Mouse (Mus musculus) CD8-positive naive resting alpha-beta T cell, adult 2 months (primary cell): ENCODE results near the gene Mbtd1.

Experiments
- DNase-seq, 2 experiments: peaks; one replicate each; pipeline ENCODE4 v3.0.0; 2022; ENCODE audit warnings: low read depth in 2 of 2, low spot score in 2 of 2

The Mbtd1 gene

DNA sequence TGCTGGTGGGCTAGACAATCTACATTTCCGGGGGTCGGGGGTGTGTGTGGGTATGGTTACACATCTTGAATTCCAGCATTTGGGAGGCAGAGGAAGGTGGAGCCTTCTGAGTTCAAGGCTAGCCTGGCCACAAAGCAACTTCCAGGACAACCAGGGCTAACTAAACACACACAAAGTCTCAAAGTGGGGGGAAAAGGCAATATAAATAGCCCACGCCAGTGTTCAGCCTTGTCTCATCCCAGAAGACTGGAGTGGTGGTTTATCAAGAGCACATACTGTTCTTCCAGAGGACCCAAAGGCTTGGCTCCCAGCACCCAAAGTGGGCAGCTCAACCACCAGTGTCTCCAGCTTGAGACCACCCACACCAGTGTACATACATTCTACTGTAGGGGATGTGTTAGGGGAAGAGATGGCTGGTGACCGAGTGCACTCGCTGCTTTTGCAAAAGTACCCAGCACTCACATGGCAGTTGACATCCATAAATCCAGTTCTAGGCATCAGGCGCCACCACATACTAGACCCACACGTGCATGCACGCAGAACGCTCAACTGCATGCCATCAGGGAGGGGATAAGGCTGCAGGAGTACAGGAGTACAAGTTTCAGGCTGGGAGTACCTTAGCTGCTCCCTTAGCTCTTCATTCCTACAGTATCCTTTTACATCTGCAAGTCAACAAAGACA lies 63.4 kb downstream of the Mbtd1 start:
- DNase-seq: no peak

DNA sequence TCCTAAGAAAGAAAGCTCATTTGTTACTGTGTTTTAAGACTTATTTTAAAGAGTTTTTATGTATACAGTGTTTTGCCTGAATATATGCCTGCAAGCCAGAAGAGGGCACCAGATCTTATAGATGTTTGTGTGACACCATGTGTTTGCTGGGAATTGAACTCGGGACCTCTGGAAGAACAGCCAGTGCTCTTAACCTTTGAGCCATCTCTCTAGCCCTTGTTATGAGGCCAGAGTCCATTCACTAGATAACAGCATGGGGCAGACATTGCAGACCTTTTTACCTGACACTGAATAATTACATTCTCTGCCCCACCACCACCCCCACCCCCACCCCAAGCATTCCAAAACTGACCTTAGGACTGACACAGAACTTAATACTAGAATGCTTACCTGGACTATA lies 64.4 kb downstream of the Mbtd1 start:
- no peak for DNase-seq

DNA sequence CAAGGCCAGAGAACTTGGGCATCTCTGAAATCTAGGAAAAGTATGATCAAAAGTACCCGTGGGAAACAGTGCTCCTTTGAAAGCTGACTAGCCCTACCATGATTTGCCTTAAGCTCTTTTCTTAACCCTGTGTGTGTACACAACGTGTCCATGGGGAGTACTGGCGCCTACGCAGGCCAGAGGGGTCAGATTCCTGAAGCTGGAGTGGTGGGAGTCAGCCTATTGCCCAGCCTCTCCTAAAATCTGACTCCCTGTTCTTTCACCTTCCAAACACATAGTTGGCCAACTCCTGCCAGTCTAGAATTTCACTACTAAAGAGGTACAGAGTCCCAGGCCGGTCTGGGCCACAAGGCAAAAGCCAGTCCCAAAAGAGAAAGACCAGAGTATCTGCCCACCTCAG lies 66.7 kb downstream of the Mbtd1 start:
- no peak for DNase-seq

DNA sequence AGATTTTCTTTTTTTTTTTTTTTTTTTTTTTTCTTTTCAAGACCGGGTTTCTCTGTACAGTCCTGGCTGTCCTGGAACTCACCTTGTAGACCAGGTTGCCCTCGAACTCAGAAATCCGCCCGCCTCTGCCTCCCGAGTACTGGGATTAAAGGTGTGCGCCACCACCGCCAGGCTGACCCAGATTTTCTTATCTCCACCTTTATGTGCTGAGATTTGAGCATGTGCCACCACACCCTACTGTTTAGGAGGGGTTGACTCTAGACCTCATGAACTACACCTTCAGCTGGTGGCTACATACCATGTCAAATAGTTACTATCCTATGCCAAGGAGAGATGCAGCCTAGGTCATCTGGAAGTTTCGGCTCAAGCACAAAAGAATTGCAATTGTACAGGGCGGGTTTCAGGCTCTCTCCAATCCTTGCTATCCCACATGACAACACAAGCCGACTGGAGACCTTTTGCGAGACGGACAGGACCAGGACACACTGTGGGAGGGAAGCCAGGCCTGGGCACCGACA lies 69.1 kb downstream of the Mbtd1 start:
- no peak for DNase-seq

DNA sequence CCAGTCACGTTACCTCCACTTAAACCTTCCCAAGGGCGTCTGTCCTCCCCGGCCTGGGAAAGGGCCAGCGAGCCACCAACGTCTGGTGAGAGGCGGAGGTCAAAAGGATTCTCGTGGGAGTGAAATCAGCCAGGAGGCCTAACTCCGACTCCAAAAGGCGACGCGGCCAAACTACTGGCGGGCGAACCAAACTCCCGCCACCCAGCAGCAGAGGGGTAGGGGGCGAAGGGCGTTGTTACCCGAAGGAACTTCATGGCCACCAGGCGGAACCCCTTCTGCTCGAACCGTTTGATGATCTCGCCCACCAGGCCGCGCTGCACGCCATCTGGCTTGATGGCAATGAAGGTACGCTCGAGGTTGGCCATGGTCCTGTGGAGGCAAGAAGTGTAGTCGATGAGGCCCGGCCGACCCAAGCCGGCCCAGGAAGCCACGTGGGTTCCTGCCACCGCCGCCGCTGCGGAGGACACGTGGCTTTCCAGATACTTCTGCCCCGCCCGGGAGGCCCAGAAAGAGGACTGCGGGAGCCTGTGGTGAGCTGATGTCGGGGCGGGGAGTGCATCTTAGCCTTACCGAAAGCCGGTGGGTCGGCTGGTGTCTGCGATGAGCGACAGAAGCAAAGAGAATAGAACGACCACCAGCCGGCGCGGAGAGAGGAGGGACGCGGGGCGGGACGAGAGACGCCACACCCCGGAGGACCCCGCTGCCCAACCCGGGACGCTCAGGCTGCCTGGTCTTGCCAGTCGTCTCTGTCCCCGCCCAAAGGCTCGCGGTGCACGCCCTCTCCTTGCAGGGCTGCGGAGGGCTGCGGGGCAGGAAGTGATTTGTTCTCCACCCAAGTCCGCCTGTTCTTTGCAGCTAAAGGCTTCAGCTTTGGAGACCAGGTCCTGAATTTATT lies 69.9 kb downstream of the Mbtd1 start:
- DNase-seq: peak; percentile 90 to 92

DNA sequence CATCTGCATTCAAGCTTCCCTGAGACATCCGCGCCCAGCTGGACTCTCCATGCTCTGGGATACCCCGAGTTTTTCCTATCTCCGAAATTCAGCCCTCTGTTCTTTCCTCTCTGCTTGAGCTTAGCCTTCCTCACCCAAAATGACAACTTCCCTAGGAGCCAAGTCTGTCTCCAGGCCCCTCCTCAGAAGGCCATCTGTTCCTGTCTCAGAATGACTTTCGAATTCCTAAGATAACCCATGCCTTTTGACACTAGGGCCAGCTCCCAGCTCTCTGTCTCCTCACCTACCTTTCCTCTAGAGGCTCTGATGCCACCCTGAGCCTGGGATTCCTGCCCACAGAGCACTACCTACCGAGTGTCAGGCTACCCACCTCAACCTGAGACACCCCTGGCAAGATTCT lies 70.5 kb downstream of the Mbtd1 start, which contains the start of gene Nme2:
Gene Nme2, minus strand, starts transcription at position 101 of the 400 bp plus-strand sequence.
- no peak for DNase-seq

DNA sequence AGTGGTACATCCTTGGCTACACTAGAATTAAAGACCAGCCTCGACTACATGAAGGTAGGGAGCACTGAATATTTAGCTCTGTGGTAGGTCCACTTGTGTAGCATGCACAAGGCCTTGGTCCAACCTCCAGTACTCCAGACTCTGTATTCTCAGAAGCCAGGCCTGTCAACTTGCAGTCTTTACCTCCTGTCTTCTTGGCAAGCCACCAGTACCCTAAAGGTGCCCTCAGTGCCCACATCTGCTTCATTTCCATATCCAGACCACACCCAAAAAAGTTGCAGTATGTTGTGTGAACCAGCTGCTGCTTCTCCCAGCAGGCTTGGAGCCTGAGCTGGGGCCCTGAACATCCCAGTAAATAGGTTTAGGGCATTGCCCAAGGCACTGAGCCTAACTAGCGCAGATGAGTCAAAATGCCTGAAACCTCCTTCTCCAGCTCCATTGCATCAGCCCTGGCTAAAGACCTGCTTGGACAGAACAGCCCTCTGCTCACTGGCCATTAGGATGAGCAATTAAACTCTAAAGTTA lies 71.4 kb downstream of the Mbtd1 start:
- DNase-seq: no peak

DNA sequence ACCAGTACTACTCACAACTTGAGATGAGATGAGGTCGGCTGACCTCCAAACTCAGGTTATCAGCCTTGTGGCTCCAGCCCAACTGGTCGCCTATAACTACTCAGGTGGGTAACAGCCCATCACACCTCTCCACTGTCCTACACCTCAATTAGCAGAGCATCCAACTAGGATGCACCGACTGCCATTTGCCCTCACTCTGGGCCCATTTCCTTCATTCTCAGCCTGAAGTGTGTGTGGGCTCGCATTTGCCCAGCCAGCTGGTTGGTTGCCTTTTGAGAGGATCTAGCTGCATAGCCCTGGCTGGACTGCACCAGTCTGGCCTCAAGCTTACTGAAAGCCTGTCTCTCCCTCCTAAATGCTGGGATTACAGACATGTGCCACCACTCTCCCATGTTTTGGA lies 72.1 kb downstream of the Mbtd1 start:
- no peak for DNase-seq

DNA sequence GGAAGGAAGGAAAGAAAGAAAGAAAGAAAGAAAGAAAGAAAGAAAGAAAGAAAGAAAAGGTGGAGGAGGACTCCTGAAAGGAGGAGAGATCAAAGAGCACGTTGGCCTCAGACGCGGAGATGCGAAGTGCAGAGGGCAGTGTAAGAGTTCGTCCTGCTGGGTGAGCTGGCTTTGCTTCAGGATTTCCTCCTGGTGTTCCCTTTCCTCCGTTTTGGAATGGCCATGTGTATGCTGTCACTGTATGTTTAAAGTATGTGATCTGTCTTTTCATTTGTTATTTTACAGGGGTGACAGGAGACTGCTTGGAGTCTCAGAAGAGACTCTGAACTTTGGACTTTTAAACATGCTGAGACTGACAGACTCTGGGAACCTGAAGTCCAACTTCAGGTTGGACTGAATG lies 75.8 kb downstream of the Mbtd1 start:
- DNase-seq: no peak

DNA sequence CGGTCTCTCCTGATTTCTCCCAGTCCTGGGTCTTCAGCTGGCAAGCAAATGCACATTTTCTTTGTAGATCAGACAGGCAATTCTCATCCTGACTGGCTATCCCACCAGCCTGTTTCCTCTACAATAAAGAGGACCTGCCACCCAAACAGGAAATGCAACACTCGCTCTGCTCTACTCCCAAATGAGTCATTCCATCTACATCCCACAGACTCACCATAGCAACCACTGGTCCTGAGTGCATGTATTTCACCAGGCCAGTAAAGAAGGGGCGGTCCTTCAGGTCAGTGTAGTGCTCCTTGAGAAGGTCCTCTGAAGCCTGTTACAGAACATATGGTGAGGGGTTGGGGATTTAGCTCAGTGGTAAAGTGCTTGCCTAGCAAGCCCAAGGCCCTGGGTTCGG lies 77.4 kb downstream of the Mbtd1 start:
- no peak for DNase-seq

DNA sequence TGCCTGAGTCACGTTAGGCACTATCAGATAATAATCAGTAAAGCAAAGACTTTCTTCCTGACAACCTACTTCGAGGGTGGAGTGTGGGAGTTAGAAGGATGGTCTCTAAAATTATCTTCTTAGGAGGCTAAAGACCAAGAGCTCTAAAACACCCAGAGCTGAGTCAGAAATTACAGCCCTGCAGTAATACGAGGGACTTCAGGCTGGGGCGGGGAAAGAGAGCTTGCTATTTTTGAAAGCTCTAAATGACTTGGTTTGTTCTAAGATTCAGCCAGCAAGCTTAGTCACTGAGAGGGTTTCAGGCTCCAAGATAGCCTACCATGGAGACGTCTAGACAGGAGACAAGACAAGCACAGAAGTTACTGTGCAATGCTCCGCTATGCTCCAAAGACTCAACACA lies 79.7 kb downstream of the Mbtd1 start:
- DNase-seq: no peak

DNA sequence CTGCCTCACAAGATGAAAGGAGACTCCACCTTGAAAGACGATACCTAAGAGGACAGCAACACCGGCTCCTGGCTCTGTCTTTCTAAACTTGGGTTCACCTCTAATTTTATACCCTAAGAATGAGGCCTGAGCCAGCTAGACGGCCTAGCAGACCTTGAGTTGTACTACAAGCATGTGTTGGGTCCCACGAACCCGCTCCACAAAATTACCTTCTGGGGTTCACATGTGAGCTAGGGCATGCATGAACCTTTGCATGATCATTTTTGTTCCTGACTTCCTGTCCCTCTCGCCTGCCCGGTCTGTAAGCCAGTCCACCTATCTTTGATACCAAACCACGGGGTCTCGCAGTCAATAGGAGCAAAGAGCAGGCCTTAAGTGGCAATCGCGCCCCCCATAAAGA lies 81.7 kb downstream of the Mbtd1 start:
- no peak for DNase-seq

DNA sequence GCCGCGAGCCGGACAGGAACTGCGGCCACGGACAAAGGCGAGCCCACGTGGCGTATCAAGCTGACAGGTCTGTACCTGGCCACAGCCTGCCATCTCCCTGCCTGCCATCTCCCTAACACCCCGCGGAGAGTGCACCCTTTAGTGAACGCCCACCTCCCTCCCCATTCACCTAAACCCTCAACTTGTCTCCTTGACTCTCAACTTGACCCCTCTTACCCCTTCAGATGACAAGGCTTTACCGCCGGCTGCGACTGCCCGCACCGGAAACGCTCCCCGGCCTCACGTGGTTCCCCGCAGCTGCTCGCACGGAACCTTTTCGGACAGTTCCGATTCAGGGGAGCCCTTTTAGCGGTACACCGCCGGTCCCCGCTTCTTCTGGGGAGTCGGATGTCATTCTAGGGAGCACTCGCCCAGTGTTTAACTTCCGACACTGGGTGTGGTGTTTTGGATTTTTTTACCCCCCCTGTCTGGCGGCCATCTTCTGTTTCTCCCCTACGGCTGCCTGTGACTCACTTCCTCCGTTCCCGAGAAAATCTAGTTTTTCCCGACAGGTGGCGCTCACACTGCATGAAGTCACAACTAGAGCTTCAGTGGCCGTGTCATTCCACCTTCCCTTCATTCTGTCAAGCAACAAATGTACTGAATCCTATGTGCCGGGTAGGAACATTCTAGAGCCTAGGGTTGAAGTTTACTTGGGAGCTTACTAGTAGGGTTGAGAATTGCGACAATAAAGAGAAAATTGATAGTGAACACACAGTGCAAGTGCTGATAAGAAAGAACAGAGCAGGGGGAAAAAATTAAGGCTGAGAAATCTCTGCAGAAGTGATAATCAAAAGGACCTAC lies 82.6 kb downstream of the Mbtd1 start, which contains the start of the genes Gm20390 and Nme1:
Gene Gm20390, minus strand, starts transcription at position 289 of the 843 bp plus-strand sequence.
Gene Nme1, minus strand, starts transcription at position 517 of the 843 bp plus-strand sequence.
- peak; percentile 99 for DNase-seq

DNA sequence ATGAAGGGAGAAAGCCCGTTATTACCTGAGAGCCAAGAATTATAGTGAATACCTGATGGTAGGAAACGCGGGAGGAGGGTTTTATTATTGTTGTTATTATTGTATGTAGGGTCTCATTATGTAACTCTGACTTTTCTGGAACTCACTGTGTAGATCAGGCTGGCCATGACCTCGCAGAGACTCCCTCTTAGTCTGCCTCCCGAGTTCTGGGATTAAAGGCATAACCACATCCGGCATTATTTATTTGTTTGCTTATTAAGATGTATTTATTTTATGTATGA lies 83.1 kb downstream of the Mbtd1 start:
- no peak for DNase-seq

DNA sequence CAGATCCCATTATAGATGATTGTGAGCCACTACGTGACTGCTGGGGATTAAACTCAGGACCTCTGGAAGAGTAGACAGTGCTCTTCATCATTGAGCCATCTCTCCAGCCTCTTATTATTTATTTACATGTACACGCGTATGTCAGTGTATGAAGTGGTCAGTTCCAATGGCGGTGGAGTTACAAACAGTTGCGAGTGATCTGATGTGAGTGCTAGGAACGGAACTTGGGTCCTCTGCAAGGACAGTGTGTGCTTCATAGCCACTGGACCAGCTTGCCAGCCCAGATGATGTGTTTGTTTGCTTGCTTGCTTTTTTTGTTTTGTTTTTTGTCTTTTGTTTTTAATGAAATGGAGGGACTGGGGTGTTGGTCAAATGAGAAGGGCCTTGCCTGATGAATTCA lies 83.5 kb downstream of the Mbtd1 start:
- no peak for DNase-seq

DNA sequence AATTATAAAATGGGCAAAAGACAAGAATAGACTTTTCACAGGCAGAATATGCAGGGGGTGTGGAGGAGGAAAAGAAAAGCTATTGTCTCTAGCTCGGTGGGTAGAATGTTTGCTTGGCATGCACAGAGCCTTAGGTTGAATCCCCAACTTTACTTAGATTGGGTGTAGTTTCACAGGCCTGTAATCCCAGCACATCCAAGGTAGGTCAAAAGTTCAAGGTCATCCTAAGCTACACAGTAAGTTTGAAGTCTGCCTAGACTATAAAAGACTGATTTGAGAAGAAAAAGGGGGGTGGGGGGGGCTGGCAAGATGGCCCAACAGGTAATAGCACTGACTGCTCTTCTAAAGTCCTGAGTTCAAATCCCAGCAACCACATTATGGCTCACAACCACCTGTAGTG lies 84.1 kb downstream of the Mbtd1 start:
- DNase-seq: no peak

DNA sequence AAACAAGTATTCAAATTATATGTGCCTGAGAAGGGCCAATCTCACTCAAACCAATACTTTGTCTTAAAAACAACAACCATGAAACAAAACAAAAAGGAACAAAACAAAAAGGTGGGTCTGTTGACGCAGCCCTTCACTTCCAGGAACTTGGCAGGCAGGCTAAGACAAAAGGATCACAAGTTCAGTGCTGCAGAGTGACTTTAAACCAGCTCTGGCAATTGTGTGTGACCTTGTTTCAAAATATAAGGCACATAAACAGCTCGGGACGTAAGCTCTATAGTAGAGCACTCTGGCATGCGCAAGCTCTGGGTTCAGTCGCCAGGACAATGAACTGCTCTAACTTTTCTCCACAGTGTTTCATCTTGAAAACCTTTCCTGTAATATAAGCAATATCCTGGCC lies 87.3 kb downstream of the Mbtd1 start:
- no peak for DNase-seq

DNA sequence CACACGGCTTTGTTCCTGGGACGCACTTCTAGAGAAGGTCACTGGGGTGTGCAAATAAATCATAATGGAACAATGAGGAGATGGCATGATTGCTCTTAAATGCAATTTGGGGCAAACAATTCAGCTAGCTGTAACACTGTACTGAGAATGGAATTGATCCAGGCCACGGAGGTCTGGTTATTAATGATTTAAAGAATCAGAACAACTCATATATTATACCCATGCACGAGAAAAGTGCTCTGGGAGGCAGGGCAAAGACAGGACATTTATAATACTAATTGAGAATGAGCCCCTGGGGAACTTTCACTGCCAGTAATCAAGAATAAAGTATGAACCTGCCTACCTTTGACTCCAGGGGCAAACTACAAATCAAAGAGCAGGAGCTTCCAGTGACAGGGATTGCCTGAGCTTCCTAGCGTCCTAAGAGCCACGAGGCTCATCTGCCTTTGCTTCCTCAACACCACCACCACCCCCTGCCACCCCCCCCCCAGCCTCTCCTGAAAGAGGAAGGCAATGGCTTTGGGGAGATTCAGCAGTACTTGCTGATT lies 93.9 kb downstream of the Mbtd1 start:
- DNase-seq: no peak

DNA sequence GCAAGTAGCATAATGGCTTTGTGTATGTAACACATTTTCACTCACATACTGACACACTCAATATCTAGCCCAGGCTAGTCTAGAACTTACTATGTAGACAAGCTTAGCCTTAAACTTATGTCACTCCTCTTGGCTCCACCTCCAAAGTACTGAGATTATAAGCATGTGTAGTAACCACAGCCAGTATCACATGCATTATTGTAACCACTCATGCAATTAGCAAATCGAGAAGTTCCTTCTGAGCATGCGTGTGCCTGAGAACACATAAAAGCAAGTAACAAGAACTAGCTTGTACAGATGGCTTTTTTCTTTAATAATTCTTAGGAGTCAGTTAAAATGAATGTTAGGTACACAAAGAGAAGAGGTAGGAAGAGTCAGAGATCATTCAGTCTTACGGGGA lies 99.0 kb downstream of the Mbtd1 start:
- DNase-seq: no peak

DNA sequence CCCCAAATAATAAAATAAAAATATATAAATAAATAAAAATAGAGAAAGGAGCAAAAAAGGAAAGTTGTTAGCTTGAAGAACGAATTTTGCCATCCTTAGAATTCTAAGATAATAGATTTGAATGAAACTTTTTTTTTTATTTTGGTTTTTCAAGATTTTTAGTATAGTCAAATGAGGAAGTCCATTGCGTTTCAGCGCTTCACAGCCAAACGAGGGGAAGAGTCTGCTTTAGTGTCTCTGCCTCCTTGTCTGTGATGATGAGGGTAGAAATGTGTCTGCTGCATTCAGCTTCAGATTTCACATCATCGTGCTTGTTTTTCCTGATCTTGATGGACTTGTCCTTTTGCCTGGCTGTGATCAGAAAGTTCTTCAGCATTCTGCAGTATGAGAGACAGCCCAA lies 99.6 kb downstream of the Mbtd1 start:
- DNase-seq: no peak

DNA sequence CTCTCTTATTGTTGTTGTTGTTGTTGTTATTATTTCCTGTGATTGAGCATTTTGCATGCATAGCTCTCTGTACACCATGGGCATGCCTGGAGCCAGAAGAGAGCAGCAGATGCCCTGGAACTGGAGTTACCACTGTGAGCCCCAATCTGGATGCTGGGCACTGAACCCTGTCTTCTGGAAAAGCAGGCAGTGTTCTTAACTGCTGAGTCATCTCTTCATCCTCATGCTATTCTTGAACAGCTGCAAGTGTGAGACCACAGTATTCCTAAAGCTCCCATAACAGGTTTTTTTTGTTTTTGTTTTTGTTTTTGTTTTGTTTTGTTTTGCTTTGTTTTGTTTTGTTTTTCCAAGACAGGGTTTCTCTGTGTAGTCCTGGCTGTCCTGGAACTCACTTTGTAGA lies 100.6 kb downstream of the Mbtd1 start:
- no peak for DNase-seq
